Mouse (Mus musculus) forebrain, embryonic 14.5 days (tissue): Measurements from ENCODE around the gene Olfm1. TPM values are rescaled to one million over a fixed set of nuclear protein-coding genes. Genes with fewer than 3 reads are reported as not detected.
A peak's percentile ranks its signal among the peaks of the same experiment; 100 is the strongest.

Source experiments
- ATAC-seq: fragments of 200-750 bp; cut with Nextera tagmentation; 2 replicates; pipeline ENCODE4 v1.8.0; 2017; ENCODE audit warnings: mild to moderate bottlenecking, moderate library complexity
- DNase-seq: peaks from one replicate; pipeline ENCODE4 v3.0.0-alpha.2; 2015; ENCODE audit warnings: low spot score
- H3K27ac ChIP-seq: fragments of 300-500 bp; sonication (generic); 2 replicates; pipeline ENCODE4 v1.5.1; 2014; ENCODE audit warnings: low read depth, mild to moderate bottlenecking, control low read depth, low read length, moderate library complexity
- H3K27me3 ChIP-seq: fragments of 300-500 bp; sonication (generic); replicated peaks from 2 replicates; pipeline ENCODE4 v1.6.1; 2014; ENCODE audit warnings: low read length, control low read depth, mixed read lengths; ENCODE audit not compliant: control insufficient read depth, insufficient read depth
- H3K36me3 ChIP-seq: fragments of 300-500 bp; sonication (generic); 2 replicates; pipeline ENCODE4 v1.6.1; 2014; ENCODE audit warnings: low read length, control low read depth; ENCODE audit not compliant: control insufficient read depth, insufficient read depth
- H3K4me1 ChIP-seq: fragments of 300-500 bp; sonication (generic); 2 replicates; pipeline ENCODE4 v1.6.1; 2014; ENCODE audit warnings: antibody characterized with exemption, low read length, control low read depth; ENCODE audit not compliant: control insufficient read depth, insufficient read depth
- H3K4me2 ChIP-seq: fragments of 300-500 bp; sonication (generic); 2 replicates; pipeline ENCODE4 v1.6.1; 2014; ENCODE audit warnings: mild to moderate bottlenecking, control low read depth, low read length
- H3K4me3 ChIP-seq: fragments of 300-500 bp; sonication (generic); 2 replicates; pipeline ENCODE4 v1.5.1; 2014; ENCODE audit warnings: low read depth, low read length, control low read depth
- H3K9ac ChIP-seq: fragments of 300-500 bp; sonication (generic); 2 replicates; pipeline ENCODE4 v1.6.1; 2014; ENCODE audit warnings: mild to moderate bottlenecking, low read length, control low read depth, moderate library complexity
- H3K9me3 ChIP-seq: fragments of 300-500 bp; sonication (generic); replicated peaks from 2 replicates; pipeline ENCODE4 v1.6.1; 2016; ENCODE audit warnings: low read length, control low read depth, mixed read lengths; ENCODE audit not compliant: control insufficient read depth
- WGBS: fragments of 180-500 bp; shearing (Covaris S2); extraction: QIAGEN DNeasy Blood & Tissue Kit; methylation state at CpG from one replicate; pipeline ENCODE4 v1.1.7; 2014; 5-methylcytosine and 5-hydroxymethylcytosine counted together
- polyA plus RNA-seq: library from polyadenylated mRNA; unstranded; fragments of >200 nt; fragmentation: Nextera tagmentation; extraction: Ambion mirVana; gene quantifications from 2 replicates; pipeline ENCODE4 v1.2.1, GENCODE M21; 2014

Olfm1 gene
- polyA plus RNA-seq, 1 experiment from 2014 or later = 173 TPM

DNA sequence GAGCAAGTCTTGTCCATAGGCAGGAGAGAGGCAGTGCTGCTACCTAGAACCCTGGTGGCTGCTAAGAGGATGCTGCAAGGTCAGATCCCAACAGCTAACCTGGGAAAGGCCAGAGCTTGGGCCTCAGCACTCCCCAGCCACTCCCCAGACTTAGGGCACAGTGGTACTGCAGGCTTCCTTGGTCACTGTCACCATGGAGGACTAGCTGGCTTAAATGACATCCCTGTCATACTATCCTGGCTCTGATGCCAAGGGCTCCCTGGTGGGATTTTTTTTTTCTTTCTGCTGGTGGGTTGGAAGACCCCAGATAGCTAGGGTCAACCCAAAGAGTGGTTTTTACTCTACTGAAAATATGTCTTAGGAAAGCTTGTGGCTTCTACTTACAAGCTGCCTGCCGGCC lies 25.0 kb downstream of the Olfm1 start:
- DNase-seq (no peak), ATAC-seq (no peak)
- WGBS = 88% methylated on average over 1 of the region's 1 CpGs
- Histone ChIP-seq H3K36me3 (peaks cover 48% of the 10 kb centered on the region), H3K4me2 (no peak overlapping the region), H3K9me3 (no peaks in the 10 kb centered on the region), H3K4me3 (no peak overlapping the region), H3K27me3 (no peaks in the 10 kb centered on the region), H3K27ac (no peak overlapping the region), H3K9ac (no peak overlapping the region), H3K4me1 (peaks cover 4% of the 10 kb centered on the region; the same call in 1 of the 2 replicates)

DNA sequence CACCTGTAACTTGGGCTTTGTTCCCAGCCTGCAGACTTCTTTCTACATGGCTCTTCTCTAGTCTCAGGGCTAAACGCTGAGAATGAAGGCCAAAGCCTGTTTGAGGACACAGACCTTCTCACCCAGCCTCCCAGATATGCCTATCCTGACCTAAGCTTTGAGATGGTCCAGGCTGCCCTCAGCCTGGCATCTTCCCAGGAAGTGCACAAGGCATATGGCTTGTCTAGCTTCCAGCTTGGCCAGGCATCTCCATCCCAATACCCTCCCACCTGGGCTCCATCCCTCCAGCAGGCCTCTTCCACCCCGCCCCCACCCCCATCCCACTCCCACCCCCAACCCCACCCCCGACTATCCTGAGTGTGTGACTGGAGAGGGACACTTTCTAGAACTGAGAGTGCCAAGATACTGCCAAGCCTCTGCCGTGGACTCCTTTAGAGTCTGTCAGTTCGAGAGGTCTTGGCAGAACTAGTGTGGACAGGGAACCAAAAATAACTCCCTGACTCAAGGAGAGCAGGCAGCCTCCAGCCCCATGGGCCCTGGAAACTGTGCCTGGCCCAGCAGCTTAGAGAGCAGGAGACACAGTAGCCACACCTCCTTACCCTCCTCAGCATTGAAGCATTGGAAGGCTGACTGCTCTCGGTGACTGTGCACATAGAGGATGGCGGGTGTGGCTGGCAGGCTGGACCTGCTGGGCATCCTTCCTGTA lies 26.0 kb downstream of the Olfm1 start:
- H3K4me1 ChIP-seq = no peaks in the 10 kb centered on the region; the same call in 1 of the 2 replicates
- H3K4me3 ChIP-seq = no peak overlapping the region
- H3K4me2 ChIP-seq = no peak overlapping the region
- no peak for ATAC-seq
- no peak for DNase-seq
- no peaks in the 10 kb centered on the region for H3K27me3 ChIP-seq
- H3K9me3 ChIP-seq = no peaks in the 10 kb centered on the region
- WGBS = 53% methylated on average over 7 of the region's 7 CpGs
- no peak overlapping the region for H3K9ac ChIP-seq
- H3K36me3 ChIP-seq = peaks cover 47% of the 10 kb centered on the region
- H3K27ac ChIP-seq = no peak overlapping the region

DNA sequence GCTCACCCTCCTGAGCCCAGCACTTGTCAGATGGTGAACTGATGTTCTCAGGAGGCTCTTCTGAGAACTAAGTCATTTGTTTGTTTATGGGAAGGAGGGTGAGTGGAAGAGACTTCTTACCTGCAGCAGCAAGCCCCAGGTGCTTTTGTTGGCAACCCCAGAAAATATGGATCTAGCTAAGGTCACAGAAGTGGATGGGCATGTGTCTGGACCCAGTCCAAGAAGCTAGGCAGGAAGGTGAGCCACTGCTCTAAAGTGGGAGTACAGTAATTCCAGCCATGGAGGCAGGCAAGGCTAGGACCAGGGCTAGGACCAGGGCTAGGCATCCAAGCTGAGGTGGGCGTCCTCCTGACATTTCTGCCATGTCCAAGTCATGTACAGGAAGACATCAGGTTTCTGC lies 26.8 kb downstream of the Olfm1 start:
- WGBS = 72% methylated on average over 1 of the region's 1 CpGs
- H3K4me1 ChIP-seq = no peaks in the 10 kb centered on the region; the same call in 1 of the 2 replicates
- peaks cover 40% of the 10 kb centered on the region for H3K36me3 ChIP-seq
- no peaks in the 10 kb centered on the region for H3K27me3 ChIP-seq
- ATAC-seq = no peak
- H3K4me2 ChIP-seq = no peak overlapping the region
- no peak overlapping the region for H3K27ac ChIP-seq
- H3K4me3 ChIP-seq = no peak overlapping the region
- no peak for DNase-seq
- H3K9ac ChIP-seq = no peak overlapping the region
- no peaks in the 10 kb centered on the region for H3K9me3 ChIP-seq

DNA sequence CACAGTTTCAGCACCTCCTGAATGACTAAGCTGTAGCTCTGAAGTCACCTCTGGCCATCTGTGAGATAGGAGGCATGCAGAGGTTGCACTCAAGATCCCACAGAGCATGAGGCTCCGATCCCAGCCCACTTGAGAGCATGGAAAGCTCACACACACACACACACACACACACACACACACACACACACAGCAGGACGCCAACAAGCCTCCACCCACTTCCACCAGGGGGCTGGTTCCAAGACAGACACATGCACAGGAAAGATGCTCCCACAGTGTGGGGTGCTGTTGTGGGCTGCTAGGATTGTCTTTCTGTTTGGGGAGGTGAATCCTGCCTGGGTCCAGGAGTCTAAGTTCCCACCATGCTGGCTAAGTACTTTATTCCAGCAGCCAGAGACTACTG lies 29.0 kb downstream of the Olfm1 start:
- H3K4me2 ChIP-seq = no peak overlapping the region
- H3K27me3 ChIP-seq = no peaks in the 10 kb centered on the region
- no peak for DNase-seq
- WGBS = 69% methylated on average over 2 of the region's 2 CpGs
- no peak overlapping the region for H3K4me3 ChIP-seq
- H3K27ac ChIP-seq = no peak overlapping the region
- H3K9ac ChIP-seq = no peak overlapping the region
- peaks cover 24% of the 10 kb centered on the region for H3K36me3 ChIP-seq
- H3K9me3 ChIP-seq = no peaks in the 10 kb centered on the region
- no peaks in the 10 kb centered on the region; the same call in 1 of the 2 replicates for H3K4me1 ChIP-seq
- no peak for ATAC-seq

DNA sequence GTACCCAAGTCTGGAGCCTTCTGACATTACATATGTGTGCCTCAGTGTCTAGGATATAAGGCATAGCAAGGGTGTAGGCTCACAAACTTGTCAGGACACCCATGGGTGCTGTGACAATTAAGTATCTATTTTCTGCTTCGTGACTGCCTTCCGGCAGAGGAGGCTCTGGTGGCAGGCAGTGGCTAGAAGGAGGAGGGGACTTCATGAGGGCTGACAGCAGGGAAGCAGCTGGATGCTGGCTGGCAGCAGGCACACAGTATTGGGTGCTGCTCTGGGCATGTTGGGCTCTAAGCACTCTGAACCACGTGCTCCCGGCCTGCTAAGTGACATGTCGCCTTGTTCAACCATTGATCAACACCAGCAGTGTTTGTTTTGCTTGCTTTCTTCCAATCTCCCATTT lies 32.0 kb downstream of the Olfm1 start:
- H3K27ac ChIP-seq = no peak overlapping the region
- H3K4me2 ChIP-seq = no peak overlapping the region
- WGBS = 73% methylated on average over 5 of the region's 5 CpGs
- peaks cover 33% of the 10 kb centered on the region for H3K36me3 ChIP-seq
- no peak overlapping the region for H3K9ac ChIP-seq
- DNase-seq (no peak), ATAC-seq (no peak)
- H3K27me3 ChIP-seq = no peaks in the 10 kb centered on the region
- H3K4me3 ChIP-seq = no peak overlapping the region
- peaks cover 8% of the 10 kb centered on the region for H3K4me1 ChIP-seq
- no peaks in the 10 kb centered on the region for H3K9me3 ChIP-seq

DNA sequence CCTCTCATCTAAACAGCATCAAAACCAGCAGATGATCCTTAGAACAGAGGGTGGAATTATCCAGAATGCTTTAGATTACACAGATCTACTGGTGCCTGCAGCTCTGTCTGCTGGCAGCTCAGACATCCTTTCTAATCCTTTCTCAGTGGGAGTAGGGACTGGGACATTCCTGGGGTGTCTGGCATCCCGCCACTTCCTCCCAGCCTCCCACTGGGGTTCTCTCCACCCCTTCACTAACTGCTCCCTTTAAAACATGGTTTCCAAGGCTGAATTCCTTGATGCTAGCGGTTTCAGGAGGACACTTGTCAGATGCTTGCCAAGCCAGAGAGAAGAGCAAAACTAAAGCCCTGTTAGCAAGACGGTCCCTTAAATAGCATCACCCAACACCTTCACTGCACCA lies 33.1 kb downstream of the Olfm1 start:
- no peak for ATAC-seq
- Histone ChIP-seq H3K4me1 (peaks cover 8% of the 10 kb centered on the region), H3K9ac (no peak overlapping the region), H3K27me3 (no peaks in the 10 kb centered on the region), H3K9me3 (no peaks in the 10 kb centered on the region), H3K27ac (no peak overlapping the region), H3K4me3 (no peak overlapping the region), H3K4me2 (no peak overlapping the region), H3K36me3 (peaks cover 39% of the 10 kb centered on the region)
- no peak for DNase-seq
- 54% methylated on average over 3 of the region's 3 CpGs for WGBS

DNA sequence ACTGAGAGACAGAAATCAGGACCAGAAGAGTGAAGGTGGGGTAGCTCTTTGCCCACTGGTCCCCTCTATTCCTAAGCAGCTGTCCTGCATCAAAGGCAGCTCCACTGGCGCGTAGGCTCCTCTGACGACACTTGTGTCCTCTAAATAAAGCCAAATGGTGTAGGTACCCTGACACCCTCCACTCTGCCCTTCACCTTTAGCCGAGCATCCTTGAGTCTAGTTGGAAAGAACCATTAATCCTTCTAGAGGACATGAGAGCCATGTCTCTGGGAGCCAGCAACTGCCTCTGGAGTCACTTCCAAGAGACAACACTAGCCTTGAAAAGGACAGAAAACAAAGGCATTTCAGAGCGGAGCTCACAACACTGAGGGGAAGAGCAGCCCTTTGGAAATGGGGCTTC lies 34.2 kb downstream of the Olfm1 start:
- 65% methylated on average over 5 of the region's 5 CpGs for WGBS
- H3K9me3 ChIP-seq = no peaks in the 10 kb centered on the region
- peaks cover 40% of the 10 kb centered on the region for H3K36me3 ChIP-seq
- H3K27ac ChIP-seq = no peak overlapping the region
- no peak overlapping the region for H3K4me3 ChIP-seq
- DNase-seq (no peak), ATAC-seq (no peak)
- H3K9ac ChIP-seq = no peak overlapping the region
- no peak overlapping the region for H3K4me2 ChIP-seq
- peaks cover 8% of the 10 kb centered on the region for H3K4me1 ChIP-seq
- no peaks in the 10 kb centered on the region for H3K27me3 ChIP-seq

DNA sequence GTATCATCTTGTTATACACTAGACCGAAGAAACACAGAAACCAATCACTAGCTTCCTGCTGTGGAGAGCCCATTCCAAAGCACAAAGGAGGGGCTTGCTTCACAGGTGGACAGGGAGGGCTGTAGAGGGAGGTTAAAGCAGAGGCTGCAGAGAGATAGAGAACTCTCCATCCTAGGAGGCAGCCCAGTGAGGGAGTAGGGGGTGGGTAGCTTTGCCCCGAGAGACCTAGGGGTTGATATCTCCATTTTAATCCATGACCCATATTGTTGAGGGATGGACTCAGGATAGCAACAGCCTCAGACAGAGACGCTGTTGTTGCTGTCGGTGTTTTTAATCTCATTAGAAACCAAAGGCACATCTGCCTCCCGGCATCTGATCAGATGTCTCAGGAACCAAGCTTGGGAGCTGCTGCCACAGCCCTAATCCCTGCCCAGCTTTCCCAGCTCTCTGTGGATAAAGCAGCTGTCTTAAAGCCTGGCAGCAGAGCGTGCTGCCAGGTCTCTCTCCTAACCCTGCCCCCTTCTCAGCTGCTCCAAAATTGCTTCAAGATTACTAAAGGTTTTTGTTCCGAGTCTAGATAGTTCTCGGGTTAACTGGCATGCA lies 34.9 kb downstream of the Olfm1 start:
- Histone ChIP-seq H3K36me3 (peaks cover 35% of the 10 kb centered on the region), H3K9ac (no peak overlapping the region)

DNA sequence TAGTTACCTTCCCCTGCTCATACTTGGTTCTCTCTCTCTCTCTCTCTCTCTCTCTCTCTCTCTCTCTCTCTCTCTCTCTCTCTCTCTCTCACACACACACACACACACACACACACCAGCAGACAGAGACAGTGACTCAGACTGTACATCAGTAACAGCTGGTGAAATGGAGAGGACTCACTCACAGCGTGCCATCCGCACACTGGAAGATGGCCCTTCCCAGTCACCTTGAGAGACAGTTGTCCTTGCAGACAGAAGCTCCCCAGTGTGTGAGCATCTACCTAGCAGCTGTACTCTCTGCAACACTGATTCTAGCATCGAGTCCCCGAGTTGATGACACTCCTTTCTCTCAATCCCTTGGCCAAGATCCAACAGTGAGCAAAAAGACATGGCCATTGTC lies 35.6 kb downstream of the Olfm1 start:
- Histone ChIP-seq H3K4me2 (no peak overlapping the region), H3K9me3 (no peaks in the 10 kb centered on the region), H3K27me3 (no peaks in the 10 kb centered on the region), H3K4me1 (peaks cover 8% of the 10 kb centered on the region), H3K9ac (no peak overlapping the region), H3K36me3 (peaks cover 35% of the 10 kb centered on the region), H3K4me3 (no peak overlapping the region), H3K27ac (no peak overlapping the region)
- ATAC-seq = no peak
- 85% methylated on average over 4 of the region's 4 CpGs for WGBS
- no peak for DNase-seq

More for the DNA sequence above, 34.9 kb downstream of the Olfm1 start:
- Histone ChIP-seq H3K4me3 (no peak overlapping the region), H3K4me1 (peaks cover 8% of the 10 kb centered on the region), H3K4me2 (no peak overlapping the region), H3K9me3 (no peaks in the 10 kb centered on the region), H3K27ac (0 out of 2 replicates have a peak overlapping the region, but pooled peaks have one; percentile 5), H3K27me3 (no peaks in the 10 kb centered on the region)
- DNase-seq (peak; percentile 52), ATAC-seq (no peak)
- 8% methylated on average over 8 of the region's 8 CpGs for WGBS
